Mouse (Mus musculus) adrenal gland, adult 8-10 months (tissue): ENCODE measurements around the gene Ccdc167. TPM values are rescaled to one million over a fixed set of nuclear protein-coding genes. Genes with fewer than 3 reads are reported as not detected.

ENCODE experiments used
- DNase-seq: peaks from one replicate; pipeline ENCODE4 v3.0.0; 2022
- total RNA-seq, 4 experiments: library from RNA; stranded (reverse); gene quantifications; 2 replicates each; pipeline ENCODE4 v1.2.4; 2022

Gene Ccdc167
- total RNA-seq, 4 experiments from 2014 or later, result 11.0 to 18.0 (median 14.2) TPM

- DNase-seq, result no peak
Measured at GRCm38 (mm10) chr17:29684275-29684674, 32.6 kb downstream of the Ccdc167 start.

GRCm38 (mm10) chr17:29683127-29683526, 33.7 kb downstream of the Ccdc167 start:
- DNase-seq, result no peak

DNA sequence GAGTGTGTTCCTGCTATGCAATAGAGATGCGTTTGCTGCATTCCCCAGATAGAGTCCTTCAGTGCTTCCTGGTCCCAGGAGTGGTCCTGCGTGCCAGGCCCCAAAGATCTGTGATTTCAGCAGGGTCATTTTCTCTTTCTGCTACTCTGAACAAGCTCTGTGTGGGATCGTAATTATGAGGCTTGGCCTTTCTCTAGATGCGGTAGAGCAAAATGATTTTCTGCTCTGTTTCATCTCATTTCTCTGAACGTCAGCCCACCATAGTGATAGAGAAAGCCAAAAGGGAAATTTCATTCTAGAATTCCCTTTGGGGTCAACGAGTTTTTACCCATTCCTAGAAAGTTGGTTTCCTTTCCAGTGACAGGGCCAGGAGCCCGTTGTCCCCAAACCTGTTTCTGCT, 34.6 kb downstream of the Ccdc167 start:
- DNase-seq, result no peak

- no peak for DNase-seq
Measured at GRCm38 (mm10) chr17:29681669-29682068, 35.2 kb downstream of the Ccdc167 start.

- DNase-seq, result no peak
Measured at GRCm38 (mm10) chr17:29680921-29681320, 35.9 kb downstream of the Ccdc167 start.

DNA sequence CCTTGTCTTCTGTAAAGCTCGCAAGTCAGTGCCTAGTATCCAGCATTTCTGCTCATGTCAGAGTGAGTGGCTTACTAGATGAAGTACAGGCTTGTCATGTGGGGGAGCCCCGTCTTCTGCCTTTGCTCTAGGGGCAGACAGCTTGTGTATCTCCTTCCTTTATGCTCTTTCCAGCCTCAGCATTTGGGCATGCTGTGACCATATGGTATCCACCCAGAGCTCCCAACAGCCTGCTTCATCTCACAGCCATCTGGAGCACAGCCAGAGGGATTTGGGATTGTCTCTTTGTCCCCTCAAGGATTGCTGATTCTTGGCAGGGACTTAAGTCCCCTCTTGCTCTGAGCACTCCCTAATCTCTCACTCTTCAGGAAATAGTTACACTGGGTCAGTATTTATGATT, 36.7 kb downstream of the Ccdc167 start:
- DNase-seq, result no peak

GRCm38 (mm10) chr17:29679038-29679767, 37.6 kb downstream of the Ccdc167 start:
- no peak for DNase-seq

GRCm38 (mm10) chr17:29678526-29678925, 38.3 kb downstream of the Ccdc167 start:
- no peak for DNase-seq

- no peak for DNase-seq
Measured at GRCm38 (mm10) chr17:29673325-29673724, 43.5 kb downstream of the Ccdc167 start.

- DNase-seq, result no peak
Measured at GRCm38 (mm10) chr17:29671021-29671420, 45.8 kb downstream of the Ccdc167 start.

DNA sequence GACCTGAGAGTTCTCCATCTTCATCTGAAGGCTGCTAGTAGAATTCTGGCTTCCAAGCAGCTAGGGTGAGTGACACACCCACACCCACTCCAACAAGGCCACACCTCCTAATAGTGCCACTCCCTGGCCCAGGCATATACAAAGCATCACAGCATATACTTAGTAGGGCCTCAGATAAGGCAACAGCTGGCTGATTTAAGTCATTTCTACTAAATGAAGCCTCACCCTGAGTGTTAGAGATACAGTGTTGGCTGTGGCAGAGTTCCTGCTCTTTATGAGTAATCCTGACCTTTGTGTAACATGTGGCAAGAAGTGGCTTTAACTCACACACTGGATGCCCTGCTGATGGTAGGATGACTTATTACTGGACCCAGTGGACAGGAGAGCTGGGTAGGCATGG, 46.9 kb downstream of the Ccdc167 start:
- DNase-seq, result no peak

GRCm38 (mm10) chr17:29669030-29669429, 47.8 kb downstream of the Ccdc167 start:
- no peak for DNase-seq

DNA sequence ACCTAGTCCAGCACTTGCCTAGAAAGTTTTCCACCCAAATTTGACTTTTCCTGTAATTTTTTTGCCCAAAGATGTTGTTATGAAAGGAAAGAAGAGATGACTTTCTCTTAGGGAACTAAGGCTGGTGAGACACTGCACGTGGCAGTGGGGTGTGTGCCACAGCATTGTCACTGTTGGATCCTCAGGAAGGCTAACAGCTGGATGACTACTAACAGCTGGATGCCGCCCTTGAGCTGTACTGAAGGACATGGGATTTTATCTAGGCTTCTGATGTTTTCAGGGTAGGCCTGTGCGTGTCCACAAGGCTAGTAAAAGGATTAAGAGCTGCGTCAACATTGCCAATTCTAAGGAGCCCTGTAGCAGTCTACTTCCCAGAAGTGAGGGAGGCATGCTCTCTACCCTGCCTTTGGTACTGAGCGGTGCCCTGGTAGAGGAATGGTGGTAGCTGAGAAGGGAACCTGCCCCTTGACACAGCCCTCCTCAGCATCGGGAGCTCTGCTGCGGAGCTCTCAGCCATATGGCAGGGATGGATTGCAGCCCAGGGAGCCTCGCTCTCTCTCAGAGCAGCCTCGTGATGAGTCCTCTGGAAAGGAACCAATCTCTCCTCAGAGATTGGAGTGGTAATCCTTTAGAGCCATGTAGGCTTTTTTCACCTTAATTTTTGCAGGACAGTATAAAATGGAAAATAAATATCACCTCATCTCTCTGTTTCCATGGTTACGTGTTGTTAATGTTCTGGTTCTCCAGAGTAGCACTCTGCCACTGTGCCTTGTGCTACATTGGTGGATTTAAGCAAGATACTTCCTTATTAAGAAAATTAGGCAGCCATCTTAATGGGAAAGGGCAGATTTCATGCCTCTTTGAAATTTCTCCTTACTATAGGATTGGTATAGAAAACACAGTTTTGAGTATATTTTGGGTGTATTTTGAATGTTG, 48.5 kb downstream of the Ccdc167 start:
- peak; percentile 49 for DNase-seq

- DNase-seq, result no peak
Measured at GRCm38 (mm10) chr17:29662145-29662544, 54.7 kb downstream of the Ccdc167 start.

- peak; percentile 25 for DNase-seq
Measured at GRCm38 (mm10) chr17:29660762-29661391, 56.0 kb downstream of the Ccdc167 start.

DNA sequence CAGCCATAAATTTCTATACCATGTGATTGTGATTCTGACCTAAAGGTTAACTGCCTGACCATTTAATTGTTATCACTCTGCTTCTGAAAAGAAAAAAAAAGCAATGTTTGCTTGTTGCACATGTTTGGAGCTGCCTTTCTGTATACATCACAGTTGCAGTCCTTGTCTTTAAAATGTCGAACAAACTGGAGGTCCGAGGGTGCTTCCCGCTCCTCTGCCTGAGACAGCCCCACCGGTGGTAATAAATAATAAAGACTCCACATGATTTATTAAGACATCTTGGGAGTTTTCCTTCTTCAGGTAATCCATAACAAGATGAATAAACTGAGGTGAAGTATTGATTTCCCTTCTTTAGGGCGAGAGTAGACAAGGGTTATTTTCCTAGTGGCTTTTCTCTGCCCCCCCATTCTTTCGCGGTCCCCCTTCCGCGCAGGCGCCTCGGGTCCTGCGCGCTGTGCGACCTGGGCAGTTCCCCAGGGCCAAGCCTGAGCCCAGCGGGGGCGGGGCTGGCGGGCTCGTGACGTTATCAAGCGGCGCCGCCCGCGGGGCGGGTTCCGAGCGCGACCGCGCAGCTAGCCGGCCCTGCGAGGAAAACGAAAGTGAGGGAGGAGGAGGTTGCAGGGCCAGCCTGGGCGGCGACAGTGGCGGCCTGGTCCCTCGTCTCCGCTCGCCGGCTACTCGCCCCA, 56.6 kb downstream of the Ccdc167 start, which contains the start of gene Cmtr1:
Gene Cmtr1, plus strand, starts transcription at position 520 of the 686 bp plus-strand sequence.
- peak; percentile 95 for DNase-seq

GRCm38 (mm10) chr17:29658249-29658648, 58.6 kb downstream of the Ccdc167 start:
- no peak for DNase-seq

- no peak for DNase-seq
Measured at GRCm38 (mm10) chr17:29642219-29642618, 74.6 kb downstream of the Ccdc167 start.

GRCm38 (mm10) chr17:29640971-29641370, 75.9 kb downstream of the Ccdc167 start:
- peak; percentile 78 for DNase-seq

DNA sequence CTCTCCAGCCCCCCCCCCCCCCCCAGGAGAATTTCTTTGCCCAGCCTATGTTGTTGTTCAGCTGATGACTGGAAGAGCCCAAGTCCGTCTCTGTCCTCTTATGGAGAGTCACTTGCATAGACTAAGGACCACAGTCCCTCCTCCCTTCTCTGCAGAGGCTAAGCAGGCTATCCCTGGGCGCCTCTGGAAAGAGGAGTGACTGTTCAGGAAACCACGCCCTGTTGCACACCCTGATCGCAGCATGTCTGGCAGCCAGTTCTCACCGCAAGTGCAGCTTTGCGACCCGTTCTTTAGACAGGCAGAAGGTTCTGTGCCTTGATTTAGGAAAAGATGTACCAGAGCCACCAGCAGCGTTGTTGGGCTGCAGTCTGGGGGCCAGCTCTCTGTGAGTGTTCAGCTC, 78.9 kb downstream of the Ccdc167 start:
- no peak for DNase-seq

- no peak for DNase-seq
Measured at GRCm38 (mm10) chr17:29637377-29637776, 79.5 kb downstream of the Ccdc167 start.
